Mouse (Mus musculus): ENCODE measurements around the gene Gltp.

- TF ChIP-seq EP300 (IDR thresholded peaks at IDR 0.05; ENCODE audit: insufficient read depth, low read depth, low read length) (0 out of 2 replicates have a peak, but pooled peaks have one; percentile 49), CTCF (IDR thresholded peaks at IDR 0.05; ENCODE audit: low read depth, low read length) (no peak), POLR2A (IDR thresholded peaks at IDR 0.05; ENCODE audit: insufficient read depth, low read length) (peak; percentile 83)
Observed at GRCm38 (mm10) chr5:114647211-114647974, 43.4 kb downstream of the Gltp start.
